Mouse (Mus musculus) cerebellum, postnatal 25 days (tissue): ENCODE measurements around the gene Rac1.
"Not testable (repeated sequence)": the region's sequence is repeated elsewhere in the genome, so short reads cannot be mapped to it uniquely, and the experiment has no call there.

Experiments
- DNase-seq, 2 experiments: peaks; one replicate each; pipeline ENCODE4 v3.0.0; 2021; ENCODE audit warnings: mixed read lengths in 2 of 2

The Rac1 gene

GRCm38 (mm10) chr5:143527486-143528307 is at the start of gene Rac1:
Gene Rac1 (minus strand): TSS chr5:143528036.
- DNase-seq: peak; percentile 98 to 100

- DNase-seq: no peak
Measured at GRCm38 (mm10) chr5:143574261-143575178, 46.7 kb upstream of the Rac1 start.

- no peak for DNase-seq
Measured at GRCm38 (mm10) chr5:143573067-143573466, 45.2 kb upstream of the Rac1 start.

GRCm38 (mm10) chr5:143572195-143572594 is 44.4 kb upstream of the Rac1 start:
- DNase-seq: no peak

- peak; percentile 80 to 89 for DNase-seq
Measured at GRCm38 (mm10) chr5:143567860-143568259, 40.0 kb upstream of the Rac1 start.

GRCm38 (mm10) chr5:143567258-143567670 is 39.4 kb upstream of the Rac1 start:
- DNase-seq: no peak

- not testable (repeated sequence) for DNase-seq
Measured at GRCm38 (mm10) chr5:143566804-143567203, 39.0 kb upstream of the Rac1 start.

GRCm38 (mm10) chr5:143561544-143562185 is 33.8 kb upstream of the Rac1 start:
- peak; percentile 47 to 59 for DNase-seq

- DNase-seq: no peak
Measured at GRCm38 (mm10) chr5:143561009-143561408, 33.2 kb upstream of the Rac1 start.

- no peak for DNase-seq
Measured at GRCm38 (mm10) chr5:143558731-143559130, 30.9 kb upstream of the Rac1 start.

- DNase-seq: no peak
Measured at GRCm38 (mm10) chr5:143555233-143555632, 27.4 kb upstream of the Rac1 start.

- no peak for DNase-seq
Measured at GRCm38 (mm10) chr5:143552911-143553310, 25.1 kb upstream of the Rac1 start.

- peak in 1 of 2 experiments; percentile 52 for DNase-seq
Measured at GRCm38 (mm10) chr5:143548922-143549321, 21.1 kb upstream of the Rac1 start.

- DNase-seq: peak; percentile 98 to 99
Measured at GRCm38 (mm10) chr5:143548401-143548846, 20.6 kb upstream of the Rac1 start.

- no peak for DNase-seq
Measured at GRCm38 (mm10) chr5:143547866-143548265, 20.0 kb upstream of the Rac1 start.

- DNase-seq: peak; percentile 81 to 82
Measured at GRCm38 (mm10) chr5:143547384-143547783, 19.5 kb upstream of the Rac1 start.

- DNase-seq: no peak
Measured at GRCm38 (mm10) chr5:143539111-143539510, 11.3 kb upstream of the Rac1 start.

GRCm38 (mm10) chr5:143537022-143537421 is 9.2 kb upstream of the Rac1 start:
- DNase-seq: no peak

- DNase-seq: no peak
Measured at GRCm38 (mm10) chr5:143534922-143535321, 7.1 kb upstream of the Rac1 start.

- no peak for DNase-seq
Measured at GRCm38 (mm10) chr5:143530715-143531114, 2.9 kb upstream of the Rac1 start.

- DNase-seq: no peak
Measured at GRCm38 (mm10) chr5:143528308-143528683, 460 bp upstream of the Rac1 start.

GRCm38 (mm10) chr5:143526698-143527331 is 1.0 kb downstream of the Rac1 start:
- DNase-seq: no peak
